Mouse (Mus musculus) liver, adult 2 months (tissue): Measurements from ENCODE around the gene 2010003K11Rik. TPM values are rescaled to one million over a fixed set of nuclear protein-coding genes. Genes with fewer than 3 reads are reported as not detected.

ENCODE experiments used
- DNase-seq: peaks from one replicate; pipeline ENCODE4 v3.0.0-alpha.2; 2011; ENCODE audit warnings: low read depth, low spot score; ENCODE audit errors: extremely low read depth
- H3K27ac ChIP-seq: fragments of 200-500 bp; replicated peaks from 2 replicates; pipeline ENCODE4 v1.5.1; 2012; ENCODE audit warnings: low read depth, mild to moderate bottlenecking, control low read depth, inconsistent platforms, low read length; ENCODE audit not compliant: insufficient read depth
- H3K27me3 ChIP-seq: fragments of 200-500 bp; 2 replicates; pipeline ENCODE4 v1.6.1; 2012; ENCODE audit warnings: mild to moderate bottlenecking, moderate library complexity, low read length, inconsistent platforms; ENCODE audit not compliant: control insufficient read depth, insufficient read depth
- H3K36me3 ChIP-seq: fragments of 200-500 bp; 2 replicates; pipeline ENCODE4 v1.6.1; 2012; ENCODE audit warnings: low read length, inconsistent platforms; ENCODE audit not compliant: control insufficient read depth, insufficient read depth
- H3K4me1 ChIP-seq: fragments of 200-500 bp; 2 replicates; pipeline ENCODE4 v1.6.1; 2011; ENCODE audit warnings: low read length; ENCODE audit not compliant: control insufficient read depth, insufficient read depth
- H3K4me3 ChIP-seq: fragments of 200-500 bp; 2 replicates; pipeline ENCODE4 v1.5.1; 2011; ENCODE audit warnings: low read depth, mild to moderate bottlenecking, control low read depth, low read length, moderate library complexity; ENCODE audit not compliant: insufficient read depth
- H3K79me2 ChIP-seq: fragments of 200-500 bp; 2 replicates; pipeline ENCODE4 v1.6.1; 2012; ENCODE audit warnings: inconsistent platforms, mild to moderate bottlenecking, low read length, moderate library complexity; ENCODE audit not compliant: control insufficient read depth, insufficient read depth
- H3K9ac ChIP-seq: fragments of 200-500 bp; 2 replicates; pipeline ENCODE4 v1.6.1; 2012; ENCODE audit warnings: low read depth, mild to moderate bottlenecking, control low read depth, inconsistent platforms, low read length
- CTCF ChIP-seq: fragments of 200-500 bp; IDR thresholded peaks from 2 replicates; pipeline ENCODE4 v1.5.1; 2011; ENCODE audit warnings: low read depth, low read length, control low read depth
- POLR2A ChIP-seq: fragments of 200-500 bp; IDR thresholded peaks from 2 replicates; pipeline ENCODE4 v1.6.1; 2011; ENCODE audit warnings: low read length, control low read depth; ENCODE audit not compliant: insufficient read depth; ENCODE audit errors: extremely low read depth
- WGBS: fragments of 180-500 bp; shearing (Covaris S2); methylation state at CpG from one replicate; pipeline ENCODE4 v1.1.7; 2018; 5-methylcytosine and 5-hydroxymethylcytosine counted together
- polyA plus RNA-seq: library from polyadenylated mRNA; depleted of rRNA; stranded (reverse); fragments of >200 nt; gene quantifications from 2 replicates; pipeline ENCODE4 v1.2.3, GENCODE M21; 2012
- total RNA-seq: library from RNA; depleted of rRNA; stranded (reverse); fragments of >200 nt; gene quantifications from 2 replicates; pipeline ENCODE4 v1.2.3, GENCODE M21; 2014

The 2010003K11Rik gene
- total and polyA plus RNA-seq, 2 experiments = 6.3 to 7.5 TPM

DNA sequence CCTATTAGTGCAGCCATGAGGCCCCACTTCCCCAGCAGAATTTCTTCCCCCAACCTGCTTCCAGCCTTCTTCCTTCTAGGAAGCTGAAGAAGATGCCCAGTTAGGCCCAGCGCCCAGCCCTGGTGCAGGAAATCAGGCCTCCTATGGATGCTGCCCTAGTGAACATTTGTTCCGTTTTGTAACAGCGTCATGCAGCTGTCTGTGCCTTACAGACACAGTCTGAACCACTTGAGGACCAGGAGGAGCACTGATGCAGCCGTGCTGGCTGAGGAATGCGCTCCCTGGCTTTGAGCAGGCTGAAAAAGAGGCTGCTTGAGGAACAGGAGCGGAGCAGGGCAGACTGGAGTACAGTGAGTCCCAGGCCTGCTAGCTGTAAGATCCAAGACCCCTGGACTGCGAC is 3.7 kb downstream of the 2010003K11Rik start:
- no peak for DNase-seq
- no peak overlapping the region for H3K9ac ChIP-seq
- H3K36me3 ChIP-seq = no peaks in the 10 kb centered on the region
- no peaks in the 10 kb centered on the region for H3K79me2 ChIP-seq
- 96% methylated on average over 7 of the region's 7 CpGs for WGBS
- H3K27ac ChIP-seq = no peak overlapping the region
- peaks cover 20% of the 10 kb centered on the region for H3K4me1 ChIP-seq
- H3K4me3 ChIP-seq = no peak overlapping the region
- no peaks in the 10 kb centered on the region for H3K27me3 ChIP-seq
- no peak for TF ChIP-seq CTCF
- no peak for TF ChIP-seq POLR2A

DNA sequence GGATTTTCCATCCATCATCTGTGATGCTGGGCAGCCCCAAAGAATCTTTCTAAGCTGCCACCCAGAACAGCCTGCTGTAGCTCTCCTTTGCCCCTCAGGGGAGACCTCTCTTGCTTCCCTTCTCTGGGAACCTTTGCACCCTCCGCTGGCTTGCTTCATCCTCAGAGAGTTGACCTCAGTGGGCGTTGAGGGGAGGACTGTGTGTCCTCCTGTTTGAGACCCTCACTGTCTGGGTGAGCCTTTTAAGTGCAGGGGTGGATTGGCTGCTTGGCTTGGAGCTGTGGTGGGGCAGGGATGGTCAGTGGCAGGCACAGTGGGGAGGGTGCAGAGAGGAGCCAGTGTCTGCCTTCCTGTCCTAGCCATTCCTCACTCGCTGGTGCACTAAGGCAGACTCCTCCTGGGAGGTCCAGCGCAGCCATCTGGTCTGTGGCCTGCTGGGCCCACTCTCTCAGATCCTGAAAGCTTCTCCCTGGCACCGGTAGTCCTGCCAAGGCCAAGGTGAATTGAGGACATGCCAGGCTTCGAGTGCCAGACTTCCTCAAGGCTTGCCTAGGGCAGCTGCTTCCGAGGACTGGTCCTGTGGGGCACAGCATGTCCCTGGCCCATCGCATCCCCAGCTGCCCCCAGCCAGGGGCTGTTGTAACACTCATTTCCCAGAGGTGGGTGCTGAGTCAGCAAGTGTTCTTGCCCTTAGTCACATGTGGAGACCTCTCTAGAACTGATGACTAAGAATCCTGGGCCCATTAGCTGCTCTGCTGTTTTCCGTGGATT is 5.7 kb downstream of the 2010003K11Rik start:
- Histone ChIP-seq H3K4me1 (peaks cover 7% of the 10 kb centered on the region), H3K36me3 (no peaks in the 10 kb centered on the region), H3K27me3 (no peaks in the 10 kb centered on the region), H3K27ac (no peak overlapping the region), H3K9ac (no peak overlapping the region), H3K4me3 (no peak overlapping the region), H3K79me2 (no peaks in the 10 kb centered on the region)
- WGBS = 48% methylated on average over 9 of the region's 9 CpGs
- DNase-seq = no peak
- TF ChIP-seq CTCF (no peak), POLR2A (no peak)

DNA sequence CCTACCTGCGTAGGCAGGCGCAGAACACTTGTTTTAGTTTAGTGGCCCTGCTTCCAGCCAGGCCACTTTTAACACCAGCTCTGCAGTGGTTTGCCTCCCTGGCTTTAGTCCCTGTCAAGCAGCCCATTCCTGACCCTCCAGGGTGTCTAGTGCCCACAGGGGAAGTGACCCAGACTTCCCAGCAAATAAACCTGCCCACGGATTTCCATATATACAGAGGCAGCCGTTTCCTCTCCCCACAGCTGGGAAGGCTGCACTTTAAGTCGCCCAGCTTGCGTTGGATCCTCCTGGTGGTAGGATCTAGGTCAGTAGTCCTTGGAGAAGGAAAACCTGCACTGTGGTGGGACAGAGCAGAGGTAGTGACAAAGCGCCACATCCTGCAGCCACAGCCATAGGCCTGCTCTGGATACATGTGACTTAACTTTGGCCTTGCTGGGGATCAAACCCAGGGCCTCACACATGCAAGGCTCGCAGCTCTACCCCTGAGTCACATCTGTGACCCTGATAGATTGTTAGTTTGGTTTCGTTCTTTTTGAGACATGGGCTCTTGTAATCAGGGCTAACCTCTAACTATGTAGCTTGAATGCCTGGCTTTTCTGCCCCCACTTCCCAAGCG is 7.2 kb downstream of the 2010003K11Rik start:
- TF ChIP-seq CTCF (no peak), POLR2A (no peak)
- WGBS = 83% methylated on average over 10 of the region's 10 CpGs

DNA sequence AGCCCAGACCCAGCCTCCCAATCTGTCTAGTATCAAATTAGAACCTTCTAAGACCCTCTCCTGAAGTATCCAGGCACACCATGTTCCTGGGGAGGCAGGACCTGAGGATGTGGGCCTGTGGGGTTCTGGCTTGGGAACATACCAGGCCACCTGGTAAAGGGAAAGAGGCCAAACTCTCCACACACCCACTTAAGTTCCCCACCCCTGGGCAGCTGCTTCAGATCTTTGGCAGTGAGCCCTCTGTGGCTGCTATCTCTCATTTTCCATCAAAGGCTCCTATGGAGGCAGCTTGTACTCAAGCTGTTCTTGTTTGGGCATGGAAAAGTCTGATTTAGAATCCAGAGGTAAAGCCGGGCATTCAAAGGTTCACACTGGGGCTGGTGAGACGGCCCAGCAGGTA is 10.5 kb downstream of the 2010003K11Rik start:
- Histone ChIP-seq H3K27ac (no peak overlapping the region), H3K9ac (no peak overlapping the region), H3K27me3 (no peaks in the 10 kb centered on the region), H3K36me3 (no peaks in the 10 kb centered on the region), H3K79me2 (no peaks in the 10 kb centered on the region), H3K4me1 (no peaks in the 10 kb centered on the region; the same call in 1 of the 2 replicates), H3K4me3 (no peak overlapping the region)
- WGBS = 90% methylated on average over 2 of the region's 2 CpGs
- TF ChIP-seq POLR2A (no peak), CTCF (no peak)
- no peak for DNase-seq

More for the DNA sequence above, 7.2 kb downstream of the 2010003K11Rik start:
- Histone ChIP-seq H3K9ac (no peak overlapping the region), H3K27ac (no peak overlapping the region), H3K4me3 (no peak overlapping the region), H3K79me2 (no peaks in the 10 kb centered on the region), H3K27me3 (no peaks in the 10 kb centered on the region), H3K4me1 (no peaks in the 10 kb centered on the region; the same call in 1 of the 2 replicates), H3K36me3 (no peaks in the 10 kb centered on the region)
- no peak for DNase-seq

DNA sequence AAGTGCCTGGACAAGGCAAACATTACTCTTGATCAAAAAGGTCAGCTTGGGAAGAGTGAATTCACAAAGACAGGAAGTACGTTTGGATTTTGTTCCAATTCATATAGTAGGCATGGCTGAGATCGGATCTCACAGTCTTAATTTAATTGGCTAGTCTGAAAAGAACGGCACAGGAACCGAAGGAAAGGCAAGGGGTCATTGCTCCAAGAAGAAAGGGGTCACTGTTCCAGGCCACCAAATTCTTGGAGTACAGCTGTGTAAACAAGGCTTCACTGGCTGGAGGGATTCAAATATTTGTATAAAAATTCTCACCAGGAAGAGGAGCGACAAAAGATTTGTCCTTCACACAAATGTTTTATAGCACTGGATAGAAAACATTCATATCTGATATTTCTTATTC is 13.4 kb downstream of the 2010003K11Rik start:
- H3K27ac ChIP-seq = no peak overlapping the region; the same call in 1 of the 2 replicates
- WGBS = 58% methylated on average over 5 of the region's 5 CpGs
- no peak for TF ChIP-seq POLR2A
- no peak for TF ChIP-seq CTCF

More for the DNA sequence above, 13.4 kb downstream of the 2010003K11Rik start:
- no peaks in the 10 kb centered on the region for H3K36me3 ChIP-seq
- H3K27me3 ChIP-seq = no peaks in the 10 kb centered on the region
- H3K4me1 ChIP-seq = no peaks in the 10 kb centered on the region
- H3K79me2 ChIP-seq = no peaks in the 10 kb centered on the region
- no peak overlapping the region for H3K4me3 ChIP-seq
- H3K9ac ChIP-seq = no peak overlapping the region
- no peak for DNase-seq
